Mouse (Mus musculus) embryonic facial prominence, embryonic 12.5 days (tissue): ENCODE results near the gene Sc5d. TPM values are rescaled to one million over a fixed set of nuclear protein-coding genes. Genes with fewer than 3 reads are reported as not detected.

ENCODE experiments used
- ATAC-seq: fragments of 200-750 bp; cut with Nextera tagmentation; 2 replicates; pipeline ENCODE4 v1.8.0; 2017; ENCODE audit not compliant: insufficient number of reproducible peaks, insufficient read depth, low FRiP score, low TSS enrichment
- H3K27ac ChIP-seq: fragments of 300-500 bp; sonication (generic); 2 replicates; pipeline ENCODE4 v1.5.1; 2016; ENCODE audit warnings: mild to moderate bottlenecking
- H3K27me3 ChIP-seq: fragments of 300-500 bp; sonication (generic); 2 replicates; pipeline ENCODE4 v1.6.1; 2016; ENCODE audit warnings: mild to moderate bottlenecking, moderate library complexity
- H3K36me3 ChIP-seq: fragments of 300-500 bp; sonication (generic); 2 replicates; pipeline ENCODE4 v1.6.1; 2016; ENCODE audit warnings: mild to moderate bottlenecking
- H3K4me1 ChIP-seq: fragments of 300-500 bp; sonication (generic); 2 replicates; pipeline ENCODE4 v1.6.1; 2016
- H3K4me2 ChIP-seq: fragments of 300-500 bp; sonication (generic); replicated peaks from 2 replicates; pipeline ENCODE4 v1.6.1; 2016; ENCODE audit warnings: mild to moderate bottlenecking, moderate library complexity
- H3K4me3 ChIP-seq: fragments of 300-500 bp; sonication (generic); 2 replicates; pipeline ENCODE4 v1.5.1; 2016; ENCODE audit warnings: mild to moderate bottlenecking
- H3K9ac ChIP-seq: fragments of 300-500 bp; sonication (generic); 2 replicates; pipeline ENCODE4 v1.6.1; 2016; ENCODE audit warnings: mild to moderate bottlenecking, moderate library complexity
- H3K9me3 ChIP-seq: fragments of 300-500 bp; sonication (generic); 2 replicates; pipeline ENCODE4 v1.6.1; 2016; ENCODE audit warnings: mild to moderate bottlenecking, moderate library complexity
- WGBS: fragments of 180-500 bp; shearing (Covaris S2); methylation state at CpG from one replicate; pipeline ENCODE4 v1.1.7; 2016; 5-methylcytosine and 5-hydroxymethylcytosine counted together
- polyA plus RNA-seq: library from polyadenylated mRNA; unstranded; fragments of >200 nt; fragmentation: Nextera tagmentation; extraction: Ambion mirVana; gene quantifications from 2 replicates; pipeline ENCODE4 v1.2.1, GENCODE M21; 2016

The Sc5d gene
- polyA plus RNA-seq, 1 experiment from 2014 or later, result 55.6 TPM

GRCm38 (mm10) chr9:42214116-42214515, 49.9 kb downstream of the Sc5d start:
- no peak for ATAC-seq
- WGBS, result 81% methylated on average over 1 of the region's 1 CpGs

GRCm38 (mm10) chr9:42213142-42213541, 50.9 kb downstream of the Sc5d start:
- no peaks in the 10 kb centered on the region for H3K36me3 ChIP-seq
- no peak overlapping the region for H3K4me3 ChIP-seq
- no peak overlapping the region for H3K9ac ChIP-seq
- H3K4me2 ChIP-seq, result no peak overlapping the region
- H3K27ac ChIP-seq, result no peak overlapping the region
- no peaks in the 10 kb centered on the region for H3K9me3 ChIP-seq
- H3K4me1 ChIP-seq, result no peaks in the 10 kb centered on the region
- H3K27me3 ChIP-seq, result no peaks in the 10 kb centered on the region
- WGBS, result 84% methylated on average over 1 of the region's 1 CpGs
- ATAC-seq, result no peak

More at GRCm38 (mm10) chr9:42214116-42214515, 49.9 kb downstream of the Sc5d start:
- no peak overlapping the region for H3K9ac ChIP-seq
- H3K36me3 ChIP-seq, result no peaks in the 10 kb centered on the region
- no peaks in the 10 kb centered on the region for H3K9me3 ChIP-seq
- H3K4me1 ChIP-seq, result no peaks in the 10 kb centered on the region
- no peak overlapping the region for H3K4me3 ChIP-seq
- no peak overlapping the region for H3K4me2 ChIP-seq
- H3K27ac ChIP-seq, result no peak overlapping the region
- H3K27me3 ChIP-seq, result no peaks in the 10 kb centered on the region

GRCm38 (mm10) chr9:42209666-42210065, 54.4 kb downstream of the Sc5d start:
- Histone ChIP-seq H3K4me2 (no peak overlapping the region), H3K36me3 (no peaks in the 10 kb centered on the region), H3K27ac (no peak overlapping the region), H3K4me1 (no peaks in the 10 kb centered on the region), H3K4me3 (no peak overlapping the region), H3K9ac (no peak overlapping the region), H3K9me3 (no peaks in the 10 kb centered on the region), H3K27me3 (no peaks in the 10 kb centered on the region)
- WGBS, result 89% methylated on average over 6 of the region's 6 CpGs
- no peak for ATAC-seq

GRCm38 (mm10) chr9:42208463-42208862, 55.6 kb downstream of the Sc5d start:
- no peak for ATAC-seq
- H3K4me1 ChIP-seq, result no peaks in the 10 kb centered on the region
- H3K27ac ChIP-seq, result no peak overlapping the region
- no peak overlapping the region for H3K4me2 ChIP-seq
- no peaks in the 10 kb centered on the region for H3K36me3 ChIP-seq
- H3K4me3 ChIP-seq, result no peak overlapping the region
- 35% methylated on average over 5 of the region's 5 CpGs for WGBS
- H3K9me3 ChIP-seq, result no peaks in the 10 kb centered on the region
- no peaks in the 10 kb centered on the region for H3K27me3 ChIP-seq
- no peak overlapping the region for H3K9ac ChIP-seq

GRCm38 (mm10) chr9:42206750-42207149, 57.3 kb downstream of the Sc5d start:
- H3K27ac ChIP-seq, result no peak overlapping the region
- no peak for ATAC-seq

GRCm38 (mm10) chr9:42202271-42202670, 61.8 kb downstream of the Sc5d start:
- Histone ChIP-seq H3K9ac (no peak overlapping the region), H3K4me1 (no peaks in the 10 kb centered on the region), H3K4me3 (no peak overlapping the region), H3K27ac (no peak overlapping the region), H3K9me3 (no peaks in the 10 kb centered on the region), H3K4me2 (no peak overlapping the region), H3K27me3 (no peaks in the 10 kb centered on the region), H3K36me3 (no peaks in the 10 kb centered on the region)
- no peak for ATAC-seq
- WGBS, result 89% methylated on average over 5 of the region's 5 CpGs

More at GRCm38 (mm10) chr9:42206750-42207149, 57.3 kb downstream of the Sc5d start:
- Histone ChIP-seq H3K4me1 (no peaks in the 10 kb centered on the region), H3K4me3 (no peak overlapping the region), H3K36me3 (no peaks in the 10 kb centered on the region), H3K9me3 (no peaks in the 10 kb centered on the region), H3K4me2 (no peak overlapping the region), H3K27me3 (no peaks in the 10 kb centered on the region), H3K9ac (no peak overlapping the region)
- 56% methylated on average over 1 of the region's 1 CpGs for WGBS

Other genes starting within 250 kb of the Sc5d start
- gene Sorl1, start 140.0 kb downstream of the Sc5d start, polyA plus RNA-seq, result 11.3 and 11.6 TPM in 2 replicates
- gene Tecta, start 135.7 kb upstream of the Sc5d start, polyA plus RNA-seq, result 0.35 and 0.57 TPM in 2 replicates
- gene Tbcel, start 243.6 kb upstream of the Sc5d start, polyA plus RNA-seq, result 4.9 and 5.5 TPM in 2 replicates